Mouse (Mus musculus): ENCODE results near the gene Nsg2. TPM values are rescaled to one million over a fixed set of nuclear protein-coding genes. Genes with fewer than 3 reads are reported as not detected.

The Nsg2 gene
- total RNA-seq, 4 experiments from 2014 or later, result 634 to 689 (median 664) TPM

DNA sequence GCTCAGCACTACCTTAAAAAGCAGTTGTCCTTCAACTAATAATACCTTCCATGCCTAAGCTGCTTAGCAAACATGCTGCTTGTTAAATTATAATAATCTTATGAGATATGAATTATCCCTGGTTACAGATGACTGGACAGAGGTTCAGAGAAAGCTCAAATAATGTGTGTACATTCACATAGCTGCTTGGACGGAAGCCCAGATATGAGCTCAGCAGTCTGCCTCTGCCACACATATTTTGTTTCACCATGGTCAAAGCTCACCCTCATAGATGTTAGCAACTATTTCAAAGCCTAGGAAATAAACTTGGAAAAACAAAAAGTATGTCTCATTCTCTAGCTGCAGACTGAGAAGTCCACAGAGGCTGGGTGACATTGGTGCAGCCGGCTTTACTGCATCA is 74.9 kb downstream of the Nsg2 start:
- DNase-seq (ENCODE audit: low spot score in 2 of 2), result no peak

DNA sequence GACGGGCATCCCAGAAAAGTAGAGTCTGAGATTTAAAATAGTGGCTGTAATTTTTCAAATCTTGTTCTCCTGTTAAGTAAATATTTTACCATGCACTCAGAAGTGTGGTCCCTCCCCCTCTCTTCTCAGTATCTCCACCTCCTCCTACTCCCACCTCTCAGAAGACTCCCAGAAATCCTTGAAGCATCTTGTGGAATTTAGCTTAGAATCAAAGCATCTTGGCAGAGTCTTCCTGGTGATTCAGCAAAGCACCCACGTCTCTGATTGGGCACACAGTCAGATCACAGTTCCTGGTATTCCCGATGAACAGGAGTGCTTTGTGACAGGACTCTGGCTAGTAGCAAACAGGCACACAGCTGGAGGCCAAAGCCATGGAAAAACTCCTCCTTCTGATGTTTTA is 83.2 kb downstream of the Nsg2 start:
- peak in 1 of 2 experiments; percentile 75 for DNase-seq (ENCODE audit: low spot score in 2 of 2)

DNA sequence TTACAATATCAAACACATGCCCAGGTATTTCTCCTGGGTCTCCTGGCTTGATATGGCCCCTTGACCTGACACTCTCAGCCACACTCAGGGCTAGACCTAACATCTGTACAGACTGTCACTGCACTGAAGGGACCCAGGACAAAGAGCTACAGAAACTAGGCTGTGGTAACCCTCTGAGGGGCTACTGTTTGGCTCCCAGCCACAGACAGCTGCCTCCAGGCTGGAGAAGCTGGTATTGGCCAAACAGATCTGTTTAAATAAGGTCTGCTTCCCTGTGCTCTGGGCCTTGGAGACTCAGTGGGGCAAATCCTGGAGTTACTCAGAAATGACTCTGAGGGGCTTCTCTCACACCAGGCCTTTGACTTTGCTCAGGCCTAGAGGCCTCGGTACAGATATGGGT is 86.3 kb downstream of the Nsg2 start:
- no peak for DNase-seq (ENCODE audit: low spot score in 2 of 2)

DNA sequence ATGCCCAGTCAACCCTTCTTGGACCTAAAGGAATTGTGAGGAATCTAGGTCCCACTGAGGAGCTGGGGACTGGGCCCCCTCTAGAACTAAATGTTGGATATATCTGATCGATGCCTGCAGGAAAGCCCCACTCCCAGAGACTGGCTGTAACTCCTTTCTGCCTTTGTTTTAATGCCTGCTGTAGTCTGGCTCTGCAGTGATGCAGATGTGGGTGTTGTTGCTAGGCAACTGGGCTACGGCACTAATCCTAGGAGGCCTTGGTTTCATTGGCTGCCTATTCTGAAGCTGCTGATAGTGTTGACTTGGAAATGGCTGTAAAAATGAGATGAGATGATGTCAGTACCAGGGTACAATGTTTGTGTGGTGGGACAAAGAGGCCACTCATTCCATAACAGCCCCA is 87.1 kb downstream of the Nsg2 start:
- peak; percentile 50 to 93 for DNase-seq (ENCODE audit: low spot score in 2 of 2)

DNA sequence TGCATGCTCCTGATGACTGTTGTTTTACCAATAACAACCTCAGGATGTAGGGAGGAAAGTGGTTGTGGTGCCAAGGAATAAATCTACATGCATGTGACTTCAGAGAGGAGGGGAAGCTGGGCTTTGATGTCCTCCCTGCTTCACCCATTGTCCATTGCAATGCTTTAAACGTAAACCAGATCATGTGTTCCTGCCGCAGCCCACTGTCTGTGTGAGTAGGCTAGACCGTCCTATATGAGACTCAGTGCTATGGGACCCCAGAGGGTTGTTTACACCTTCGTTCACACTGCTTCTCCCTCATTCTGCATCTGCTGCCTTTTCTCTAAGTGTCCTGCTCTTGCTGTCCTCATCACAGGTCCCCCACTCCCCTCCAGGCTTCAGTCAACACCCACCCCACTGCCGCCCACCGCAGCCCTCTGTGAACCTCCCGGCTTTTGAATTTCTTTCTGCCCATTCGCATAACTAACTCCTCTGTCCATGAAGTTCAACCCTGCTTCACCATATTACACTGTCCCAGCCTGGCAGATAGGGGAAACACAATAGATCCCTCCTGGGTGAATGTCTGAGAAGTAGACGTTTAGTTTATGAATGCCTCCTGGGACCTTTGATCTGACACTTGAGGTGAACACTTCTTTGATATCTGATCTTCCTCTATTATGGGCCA is 87.6 kb downstream of the Nsg2 start:
- no peak for DNase-seq (ENCODE audit: low spot score in 2 of 2)

DNA sequence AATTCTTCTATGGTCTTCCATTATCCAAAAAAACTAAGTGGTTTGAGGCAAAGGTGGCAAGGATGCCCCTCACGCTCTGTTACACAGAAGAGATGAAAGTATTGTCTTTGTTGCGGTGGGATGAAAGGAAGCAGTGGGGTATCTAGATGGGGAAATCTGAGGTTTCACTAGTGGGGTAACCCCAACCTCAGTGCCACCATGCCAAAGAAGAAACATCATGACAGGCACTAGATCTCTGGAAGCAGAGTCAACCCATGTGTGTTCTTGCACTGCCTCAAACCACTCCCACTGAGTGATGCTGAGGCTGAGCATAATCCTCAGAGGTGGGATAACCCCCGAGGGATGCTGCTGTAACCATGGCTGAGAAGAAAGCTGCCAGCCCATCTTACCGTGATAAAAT is 95.5 kb downstream of the Nsg2 start:
- no peak for DNase-seq (ENCODE audit: low spot score in 2 of 2)

DNA sequence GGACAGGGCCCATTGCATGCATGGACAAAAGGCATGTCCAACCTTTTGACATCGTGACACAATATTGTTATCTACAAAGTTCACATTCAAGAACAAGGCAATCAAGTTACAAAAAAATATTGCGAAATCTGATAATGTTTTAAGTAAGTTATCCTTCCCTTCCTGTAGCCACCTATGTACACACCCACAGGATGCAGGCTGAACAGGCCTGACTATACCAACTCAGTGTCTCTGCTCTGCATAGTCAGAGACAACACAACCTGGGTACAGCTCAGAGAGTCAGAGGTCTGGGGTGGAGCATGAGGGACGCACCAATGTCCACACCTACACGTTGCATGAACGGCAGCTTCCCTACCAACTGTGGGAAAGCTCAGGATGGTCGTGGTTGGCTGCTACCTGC is 96.1 kb downstream of the Nsg2 start:
- DNase-seq (ENCODE audit: low spot score in 2 of 2), result no peak

DNA sequence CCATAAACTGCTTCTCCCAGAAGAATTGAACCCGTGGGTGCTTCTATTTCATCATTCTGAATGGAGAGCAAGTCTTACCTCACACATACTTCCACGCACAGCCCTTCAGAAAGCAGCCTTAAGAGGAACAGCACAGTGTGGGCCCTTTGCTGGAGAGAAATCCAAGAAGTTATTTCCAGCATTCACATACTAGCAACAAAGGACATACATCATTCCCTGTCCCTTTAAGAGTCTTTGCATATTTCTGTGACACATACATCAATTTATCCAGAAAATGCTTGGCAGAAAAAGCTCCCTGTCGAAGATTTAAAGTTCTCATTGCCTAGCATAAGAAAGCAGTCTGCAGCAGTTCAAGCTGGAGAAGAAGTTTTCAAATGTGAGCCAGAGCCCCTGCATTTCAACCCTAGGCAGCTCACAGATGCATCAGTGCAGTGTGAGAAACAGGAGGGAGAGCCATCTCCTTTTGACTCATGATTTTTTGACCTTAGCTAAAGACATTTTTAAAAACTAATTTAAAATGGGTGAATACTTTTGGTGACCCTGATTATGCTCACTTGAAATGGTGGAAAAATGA is 100.9 kb downstream of the Nsg2 start:
- DNase-seq (ENCODE audit: low spot score in 2 of 2), result no peak

DNA sequence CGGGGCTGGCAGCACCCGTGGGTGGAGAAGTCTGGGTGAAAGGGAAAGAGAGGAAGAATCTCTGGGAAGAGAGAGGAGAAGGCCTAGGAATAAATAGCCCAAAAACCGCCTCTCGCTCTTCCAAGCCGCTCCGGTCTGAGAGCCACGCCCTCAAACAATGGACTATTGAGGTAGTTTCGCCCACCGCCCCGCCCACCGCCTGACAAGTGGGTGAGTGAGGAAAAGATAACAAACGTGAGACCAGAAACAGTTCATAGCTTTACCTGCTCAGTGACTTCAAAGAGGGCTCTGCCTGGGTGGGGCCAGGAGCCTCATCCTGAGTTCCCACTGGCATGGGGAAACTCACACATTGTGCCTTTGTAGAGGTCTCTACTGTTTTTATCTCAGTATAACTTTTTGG is 102.7 kb downstream of the Nsg2 start:
- no peak for DNase-seq (ENCODE audit: low spot score in 2 of 2)

DNA sequence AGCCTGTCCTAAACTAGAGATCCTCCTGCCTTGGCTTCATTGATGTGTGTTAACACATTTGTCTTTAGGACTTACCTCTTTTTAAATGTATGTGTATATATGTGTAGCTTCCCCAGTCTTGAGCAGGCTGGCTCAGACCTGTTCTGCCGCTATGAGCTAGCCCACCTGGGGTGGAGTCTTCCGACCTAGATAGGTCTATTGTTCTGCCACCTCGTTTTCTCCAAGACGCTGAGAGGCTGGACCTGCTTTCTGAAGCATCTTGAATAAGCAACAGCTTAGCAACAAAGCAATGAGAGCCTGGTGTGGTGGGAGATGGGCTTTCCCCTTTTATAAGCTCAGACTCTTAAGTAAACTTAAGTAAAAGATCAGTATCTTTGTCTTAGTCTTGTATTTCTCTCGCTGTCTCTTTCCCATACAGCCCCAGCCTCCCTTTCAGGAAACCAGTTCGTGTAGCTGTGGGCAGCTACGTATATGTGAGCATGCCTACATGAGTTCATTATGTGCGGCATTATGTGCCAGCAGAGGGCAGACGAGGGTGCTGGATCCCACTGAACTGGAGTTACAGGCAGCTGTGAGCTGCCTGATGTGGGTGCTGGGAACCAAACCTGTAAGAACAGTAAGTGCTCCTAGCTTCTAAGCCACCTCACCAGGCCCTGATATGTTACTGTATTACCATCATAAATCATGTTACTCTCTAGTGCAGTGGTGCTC is 104.3 kb downstream of the Nsg2 start:
- no peak for DNase-seq (ENCODE audit: low spot score in 2 of 2)

DNA sequence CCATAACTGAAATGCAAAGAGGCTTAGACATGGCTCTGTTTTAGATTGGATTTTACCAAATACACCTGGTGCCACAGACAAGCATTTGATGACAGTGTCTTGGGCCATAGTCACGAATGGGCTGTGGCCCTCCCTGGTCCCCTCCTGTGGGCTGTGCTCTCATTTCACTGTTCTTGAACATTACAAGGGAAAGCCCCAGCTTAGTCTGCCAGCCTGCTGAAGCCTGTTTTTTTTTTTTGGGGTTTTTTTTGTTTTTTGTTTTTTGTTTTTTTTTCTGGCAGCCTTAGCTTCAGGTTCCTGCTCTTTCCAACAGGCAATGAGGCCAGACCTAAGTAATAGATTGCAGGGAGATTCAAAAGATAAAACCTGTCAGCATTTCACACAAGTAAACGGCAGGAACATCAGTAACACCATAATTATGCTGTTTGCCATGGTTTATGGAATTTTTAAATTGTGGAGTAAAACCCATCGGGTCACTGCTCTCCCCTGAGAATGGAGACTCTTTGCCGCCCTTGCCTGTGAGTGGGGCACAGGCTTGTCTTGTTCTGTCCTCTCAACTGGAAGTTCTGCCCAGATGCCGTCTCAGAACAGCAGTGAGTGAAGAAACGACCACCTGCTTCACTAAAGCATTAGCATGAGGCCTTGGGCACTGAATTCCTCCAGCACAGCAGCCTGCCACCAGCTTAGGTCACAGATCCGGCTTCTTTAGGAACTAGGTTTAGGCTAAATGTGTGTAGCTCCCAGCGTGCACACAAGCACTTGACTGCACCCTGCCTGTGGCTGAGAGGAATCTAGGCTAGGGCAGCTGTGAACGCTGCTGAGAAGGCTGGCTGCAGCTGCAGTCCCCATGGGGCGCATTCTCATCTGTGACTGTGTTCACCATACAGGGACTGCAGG is 105.7 kb downstream of the Nsg2 start:
- DNase-seq (ENCODE audit: low spot score in 2 of 2), result no peak

DNA sequence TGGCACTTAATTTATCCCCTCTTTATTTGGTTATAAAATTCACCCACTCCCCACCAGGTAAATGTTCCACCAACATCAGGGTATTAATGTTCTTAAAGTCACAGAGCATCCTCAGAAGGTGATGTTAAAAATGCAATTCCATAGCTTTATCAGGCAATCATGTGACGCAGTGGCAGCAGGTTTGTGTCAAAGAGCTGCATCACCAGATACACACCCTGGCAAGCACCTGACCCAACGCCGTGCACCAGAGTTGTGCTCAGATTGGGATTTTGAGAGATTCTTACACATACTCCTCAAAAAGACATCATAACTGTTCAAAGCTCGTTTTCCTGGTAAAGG is 106.4 kb downstream of the Nsg2 start:
- DNase-seq (ENCODE audit: low spot score in 2 of 2), result no peak

DNA sequence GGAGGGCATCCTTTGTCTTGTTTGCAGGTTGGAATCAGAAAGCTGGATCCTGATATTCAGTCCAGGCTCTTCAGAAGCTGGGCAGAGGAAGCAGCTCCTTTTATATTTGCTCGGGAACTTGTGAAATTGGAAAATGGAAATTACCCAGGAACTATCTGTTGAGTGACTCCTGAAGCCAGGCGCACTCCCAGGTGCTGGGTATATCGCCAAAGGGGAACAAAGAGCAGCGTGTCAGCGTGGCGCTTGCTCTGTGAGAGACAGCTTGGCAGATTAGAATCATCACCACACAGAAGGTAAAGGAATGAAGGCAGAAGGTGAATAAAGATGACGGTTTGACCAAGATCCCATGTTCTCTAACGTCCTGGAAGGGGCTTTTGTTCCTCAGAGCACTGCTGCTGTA is 108.2 kb downstream of the Nsg2 start:
- no peak for DNase-seq (ENCODE audit: low spot score in 2 of 2)

Other genes starting within 250 kb of the Nsg2 start
- 100 to 1,000 TPM; 139 to 172 (median 151) TPM for gene Cpeb4, start 128.3 kb upstream of the Nsg2 start, total RNA-seq (2022)
- gene 4930524B15Rik, start 34.9 kb upstream of the Nsg2 start, total RNA-seq (2022), result not detected
- not detected for gene Il9r, start 199.8 kb downstream of the Nsg2 start, total RNA-seq (2022)
- 10 to 100 TPM; 20.8 to 22.5 (median 22.0) TPM for gene Snrnp25, start 205.0 kb downstream of the Nsg2 start, total RNA-seq (2022)
- gene Rhbdf1, start 221.8 kb downstream of the Nsg2 start, total RNA-seq (2022), result 10 to 100 TPM in 2 of 4 experiments, 1 to 10 TPM in 2; 8.4 to 14.2 (median 10.1) TPM
- gene Mpg, start 226.0 kb downstream of the Nsg2 start, total RNA-seq (2022), result 10 to 100 TPM; 19.3 to 22.4 (median 20.9) TPM